Mouse (Mus musculus): ENCODE results near the gene Hist2h2ab.

Gene Hist2h2ab

GRCm38 (mm10) chr3:96262216-96262875, 42.7 kb downstream of the Hist2h2ab start:
- DNase-seq, result peak; percentile 74 to 83

- peak; percentile 93 to 95 for DNase-seq
Observed at GRCm38 (mm10) chr3:96262979-96263550, 43.4 kb downstream of the Hist2h2ab start, which contains the start of gene Hist2h4. TSS of gene Hist2h4 (minus strand) at chr3:96263311.

DNA sequence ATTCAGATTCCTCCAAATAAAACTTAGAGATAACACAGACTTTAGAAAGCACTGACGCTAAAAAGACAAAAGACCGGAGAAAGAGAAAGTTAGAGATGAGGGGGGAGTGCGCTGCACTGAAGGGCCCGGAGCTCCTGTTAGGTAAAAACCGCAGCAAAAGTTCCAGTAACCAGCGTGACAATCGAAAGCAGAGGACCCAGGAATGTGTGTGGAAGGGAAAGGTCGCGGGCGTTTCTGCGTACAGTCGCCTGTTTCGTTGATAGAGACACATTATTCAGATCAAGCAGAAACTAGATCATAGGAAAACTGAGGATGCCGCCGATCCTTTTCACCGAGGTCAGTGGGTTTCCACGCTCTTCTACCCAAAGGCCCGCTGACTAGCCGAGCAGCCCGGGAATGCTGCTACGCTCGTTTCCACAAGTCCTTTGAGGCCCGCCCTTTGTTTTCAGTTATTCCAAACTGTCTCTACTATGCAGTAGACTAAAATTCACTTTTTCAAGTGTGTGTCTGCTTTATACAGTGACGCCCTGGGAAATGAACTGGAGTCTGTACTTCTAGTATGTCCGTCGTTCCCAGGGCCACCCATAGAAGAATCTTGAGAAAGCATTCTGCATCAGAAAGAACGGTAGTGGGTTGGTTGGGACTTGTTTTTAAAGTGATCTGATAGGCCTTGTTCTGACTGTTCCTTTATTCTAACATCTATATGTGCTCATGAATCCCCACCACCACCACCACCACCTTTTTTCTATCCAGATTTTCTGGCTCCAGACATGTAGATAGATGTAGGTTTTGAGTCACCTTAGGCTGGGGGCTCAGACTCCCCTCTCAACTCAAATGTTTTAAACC, 44.1 kb downstream of the Hist2h2ab start:
- DNase-seq, result peak; percentile 64 to 79

- DNase-seq, result no peak
Observed at GRCm38 (mm10) chr3:96264404-96264949, 44.8 kb downstream of the Hist2h2ab start.

GRCm38 (mm10) chr3:96266132-96266710, 46.6 kb downstream of the Hist2h2ab start:
- DNase-seq, result no peak

DNA sequence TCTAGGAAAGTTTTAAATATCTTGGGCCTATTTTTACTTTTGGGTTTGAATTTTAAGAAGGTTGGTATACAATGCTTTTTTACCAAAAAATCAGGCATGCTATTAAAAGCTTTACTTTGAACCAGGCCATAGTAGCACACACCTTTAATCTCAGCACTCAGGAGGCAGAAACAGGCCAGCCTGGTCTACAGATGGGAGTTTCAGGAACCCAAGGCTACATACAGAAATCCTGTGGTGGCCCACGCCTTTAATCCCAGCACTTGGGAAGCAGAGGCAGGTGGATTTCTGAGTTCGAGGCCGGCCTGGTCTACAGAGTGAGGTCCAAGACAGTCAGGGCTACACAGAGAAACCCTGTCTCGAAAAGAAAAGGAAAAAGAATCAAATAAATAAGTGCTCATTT, 47.9 kb downstream of the Hist2h2ab start:
- no peak for DNase-seq

- peak; percentile 82 to 88 for DNase-seq
Observed at GRCm38 (mm10) chr3:96268051-96268775, 48.5 kb downstream of the Hist2h2ab start, which contains the start of gene Hist2h3b. TSS of gene Hist2h3b (plus strand) at chr3:96268654.

DNA sequence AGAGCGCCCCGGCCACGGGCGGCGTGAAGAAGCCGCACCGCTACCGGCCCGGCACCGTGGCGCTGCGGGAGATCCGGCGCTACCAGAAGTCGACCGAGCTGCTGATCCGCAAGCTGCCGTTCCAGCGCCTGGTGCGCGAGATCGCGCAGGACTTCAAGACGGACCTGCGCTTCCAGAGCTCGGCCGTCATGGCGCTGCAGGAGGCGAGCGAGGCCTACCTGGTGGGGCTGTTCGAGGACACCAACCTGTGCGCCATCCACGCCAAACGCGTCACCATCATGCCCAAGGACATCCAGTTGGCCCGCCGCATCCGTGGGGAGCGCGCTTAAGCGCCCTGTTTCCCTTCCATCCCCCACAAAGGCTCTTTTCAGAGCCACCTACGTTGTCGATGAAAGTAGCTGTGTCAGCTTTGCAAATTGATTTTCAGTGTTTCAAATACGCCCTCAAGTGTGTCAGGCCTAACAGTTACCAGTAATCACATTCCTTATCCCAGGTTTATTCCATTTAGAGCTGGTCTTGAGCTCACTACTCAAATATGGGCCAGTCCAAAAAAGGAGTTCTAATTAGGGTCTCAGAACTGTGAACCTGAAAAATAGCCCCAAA, 49.2 kb downstream of the Hist2h2ab start:
- peak in 1 of 2 experiments; percentile 55 for DNase-seq
